Mouse (Mus musculus) limb, embryonic 13.5 days (tissue): ENCODE data around the gene Gse1. TPM values are rescaled to one million over a fixed set of nuclear protein-coding genes. Genes with fewer than 3 reads are reported as not detected.

ENCODE experiments used
- ATAC-seq: fragments of 200-750 bp; cut with Nextera tagmentation; 2 replicates; pipeline ENCODE4 v1.8.0; 2017; ENCODE audit warnings: low read depth, moderate number of reproducible peaks, moderate TSS enrichment; ENCODE audit not compliant: low FRiP score
- H3K27ac ChIP-seq: fragments of 300-500 bp; sonication (generic); 2 replicates; pipeline ENCODE4 v1.5.1; 2015; ENCODE audit warnings: inconsistent platforms, mild to moderate bottlenecking, moderate library complexity
- H3K27me3 ChIP-seq: fragments of 300-500 bp; sonication (generic); 2 replicates; pipeline ENCODE4 v1.6.1; 2015; ENCODE audit warnings: mild to moderate bottlenecking, inconsistent platforms
- H3K36me3 ChIP-seq: fragments of 300-500 bp; sonication (generic); 2 replicates; pipeline ENCODE4 v1.6.1; 2015; ENCODE audit warnings: inconsistent platforms, mild to moderate bottlenecking, moderate library complexity
- H3K4me1 ChIP-seq: fragments of 300-500 bp; sonication (generic); 2 replicates; pipeline ENCODE4 v1.6.1; 2015; ENCODE audit warnings: inconsistent platforms
- H3K4me2 ChIP-seq: fragments of 300-500 bp; sonication (generic); replicated peaks from 2 replicates; pipeline ENCODE4 v1.6.1; 2015; ENCODE audit warnings: inconsistent platforms, mild to moderate bottlenecking, moderate library complexity
- H3K4me3 ChIP-seq: fragments of 300-500 bp; sonication (generic); 2 replicates; pipeline ENCODE4 v1.5.1; 2015; ENCODE audit warnings: moderate library complexity, mild to moderate bottlenecking, inconsistent platforms
- H3K9ac ChIP-seq: fragments of 300-500 bp; sonication (generic); 2 replicates; pipeline ENCODE4 v1.6.1; 2015; ENCODE audit warnings: mild to moderate bottlenecking, inconsistent platforms
- H3K9me3 ChIP-seq: fragments of 300-500 bp; sonication (generic); 2 replicates; pipeline ENCODE4 v1.6.1; 2016; ENCODE audit warnings: inconsistent platforms
- WGBS: fragments of 180-500 bp; shearing (Covaris S2); methylation state at CpG from one replicate; pipeline ENCODE4 v1.1.7; 2015; 5-methylcytosine and 5-hydroxymethylcytosine counted together
- polyA plus RNA-seq: library from polyadenylated mRNA; unstranded; fragments of >200 nt; fragmentation: Nextera tagmentation; extraction: Ambion mirVana; gene quantifications from 2 replicates; pipeline ENCODE4 v1.2.1, GENCODE M21; 2015

The Gse1 gene
- polyA plus RNA-seq, 1 experiment from 2014 or later = 6.9 TPM

GRCm38 (mm10) chr8:120500701-120501261 is 272.5 kb downstream of the Gse1 start:
- Histone ChIP-seq H3K36me3 (no peaks in the 10 kb centered on the region), H3K4me3 (no peak overlapping the region), H3K9ac (0 out of 2 replicates have a peak overlapping the region, but pooled peaks have one; percentile 39), H3K27ac (no peak overlapping the region), H3K27me3 (peaks cover 11% of the 10 kb centered on the region; the same call in 1 of the 2 replicates), H3K4me2 (no peak overlapping the region), H3K4me1 (peaks cover 81% of the 10 kb centered on the region), H3K9me3 (no peaks in the 10 kb centered on the region)
- WGBS = 72% methylated on average over 8 of the region's 8 CpGs
- no peak for ATAC-seq

DNA sequence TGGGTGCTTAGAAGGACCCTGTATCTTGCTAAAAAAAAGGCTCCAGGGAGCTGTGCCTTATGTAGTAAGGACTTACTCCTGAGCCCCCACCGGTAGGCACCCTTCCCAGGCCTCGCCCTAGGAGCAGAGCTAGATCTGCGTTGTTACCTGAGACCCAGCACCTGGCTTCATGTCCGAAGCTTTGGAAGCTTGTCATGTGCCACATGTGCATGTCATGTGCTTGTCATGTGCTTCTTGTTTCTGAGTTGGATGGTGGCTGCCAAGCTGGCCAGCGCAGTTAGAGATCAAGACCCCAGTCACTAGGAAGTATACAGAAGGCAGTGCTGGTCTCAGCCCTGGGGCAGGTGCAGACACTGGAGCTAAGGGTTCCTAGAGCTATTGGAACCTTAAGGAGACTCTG is 273.2 kb downstream of the Gse1 start:
- 76% methylated on average over 5 of the region's 5 CpGs for WGBS
- H3K27me3 ChIP-seq = peaks cover 14% of the 10 kb centered on the region; the same call in 1 of the 2 replicates
- H3K27ac ChIP-seq = no peak overlapping the region
- H3K4me2 ChIP-seq = no peak overlapping the region
- H3K9ac ChIP-seq = no peak overlapping the region
- ATAC-seq = no peak
- no peak overlapping the region for H3K4me3 ChIP-seq
- no peaks in the 10 kb centered on the region for H3K9me3 ChIP-seq
- no peaks in the 10 kb centered on the region for H3K36me3 ChIP-seq
- H3K4me1 ChIP-seq = peaks cover 85% of the 10 kb centered on the region

DNA sequence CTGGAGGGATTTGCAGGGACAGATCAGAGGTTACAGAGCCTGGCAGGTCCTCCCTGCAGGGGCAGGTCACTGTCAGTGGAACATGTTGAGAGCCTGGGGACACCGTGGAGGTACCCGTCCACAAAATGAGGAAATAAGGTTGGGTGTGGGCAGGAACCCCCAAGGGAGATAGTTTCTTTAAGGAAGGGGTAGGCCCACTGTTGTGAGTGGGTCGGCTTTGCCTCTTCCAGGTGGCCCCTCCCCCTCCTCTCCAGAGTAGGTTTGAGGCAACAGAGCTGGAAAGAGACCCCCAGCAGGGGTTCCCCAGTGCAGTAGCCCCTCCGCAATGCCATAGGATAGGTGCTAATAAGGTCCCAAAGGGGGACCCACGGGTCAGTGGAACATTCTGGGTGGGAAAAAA is 274.2 kb downstream of the Gse1 start:
- Histone ChIP-seq H3K27ac (no peak overlapping the region), H3K4me1 (peaks cover 78% of the 10 kb centered on the region), H3K36me3 (no peaks in the 10 kb centered on the region), H3K4me2 (no peak overlapping the region), H3K4me3 (no peak overlapping the region), H3K9me3 (no peaks in the 10 kb centered on the region), H3K27me3 (peaks cover 15% of the 10 kb centered on the region; the same call in 1 of the 2 replicates), H3K9ac (no peak overlapping the region)
- WGBS = 59% methylated on average over 5 of the region's 5 CpGs
- no peak for ATAC-seq

DNA sequence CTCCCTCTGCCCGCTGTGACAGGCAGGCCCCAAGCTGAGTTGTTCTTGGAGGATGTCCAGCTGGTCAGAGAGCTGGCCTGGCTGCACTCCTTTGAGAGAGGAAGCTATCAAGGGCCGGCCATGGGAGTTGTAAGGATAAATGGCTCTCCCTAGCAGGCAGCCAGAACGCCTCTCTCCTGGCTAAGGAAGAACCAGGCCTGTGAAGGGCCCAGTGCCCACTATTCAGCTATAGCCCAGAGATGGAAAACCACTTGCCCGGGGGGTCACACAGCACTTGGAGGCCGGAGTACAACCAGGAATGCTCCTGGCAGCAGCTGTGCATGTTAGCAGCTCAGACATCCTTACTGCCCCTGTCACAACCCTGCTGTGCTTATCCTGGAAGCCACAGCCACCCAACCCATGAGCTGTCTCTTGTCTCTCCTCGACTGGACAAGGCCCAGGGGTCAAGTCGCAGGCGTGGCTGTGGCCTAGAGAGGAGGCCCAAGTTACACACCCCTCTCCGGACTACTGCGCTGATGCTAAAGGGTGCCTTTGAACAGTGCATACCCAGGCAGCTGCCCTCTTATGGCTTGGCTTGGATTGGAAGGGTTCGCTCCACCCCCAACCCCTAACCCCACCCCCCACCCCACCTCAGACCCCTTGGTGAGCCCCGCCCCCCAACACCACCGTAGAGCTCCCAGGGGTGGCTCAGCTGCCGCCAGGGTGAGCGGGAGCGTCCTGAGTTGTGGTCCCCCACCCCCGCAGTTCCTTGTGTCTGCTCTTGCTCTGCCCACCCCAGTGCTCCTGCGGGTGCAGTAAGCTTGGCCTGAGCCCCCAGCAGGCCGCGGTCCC is 276.2 kb downstream of the Gse1 start:
- H3K4me2 ChIP-seq = peak overlapping the region; percentile 61
- H3K9ac ChIP-seq = peak overlapping the region; percentile 45; the same call in 1 of the 2 replicates
- peak overlapping the region; percentile 22 for H3K4me3 ChIP-seq
- ATAC-seq = peak; percentile 20; the same call in 1 of the 2 replicates
- no peaks in the 10 kb centered on the region for H3K9me3 ChIP-seq
- peak overlapping the region; percentile 52; the same call in 1 of the 2 replicates for H3K27ac ChIP-seq
- 8% methylated on average over 20 of the region's 20 CpGs for WGBS
- no peaks in the 10 kb centered on the region for H3K36me3 ChIP-seq
- peaks cover 79% of the 10 kb centered on the region for H3K4me1 ChIP-seq
- H3K27me3 ChIP-seq = peaks cover 19% of the 10 kb centered on the region

GRCm38 (mm10) chr8:120505082-120505511 is 276.8 kb downstream of the Gse1 start:
- peak overlapping the region; percentile 45; the same call in 1 of the 2 replicates for H3K9ac ChIP-seq
- H3K36me3 ChIP-seq = no peaks in the 10 kb centered on the region
- WGBS = under 1% methylated on average over 19 of the region's 19 CpGs
- peak overlapping the region; percentile 52; the same call in 1 of the 2 replicates for H3K27ac ChIP-seq
- no peaks in the 10 kb centered on the region for H3K9me3 ChIP-seq
- H3K4me2 ChIP-seq = peak overlapping the region; percentile 61
- H3K4me1 ChIP-seq = peaks cover 86% of the 10 kb centered on the region
- peaks cover 19% of the 10 kb centered on the region for H3K27me3 ChIP-seq
- peak overlapping the region; percentile 22 for H3K4me3 ChIP-seq
- no peak for ATAC-seq

- no peaks in the 10 kb centered on the region for H3K36me3 ChIP-seq
- H3K9me3 ChIP-seq = no peaks in the 10 kb centered on the region
- H3K4me3 ChIP-seq = no peak overlapping the region
- H3K4me1 ChIP-seq = peaks cover 87% of the 10 kb centered on the region
- peak overlapping the region; percentile 61 for H3K4me2 ChIP-seq
- H3K27ac ChIP-seq = no peak overlapping the region
- H3K9ac ChIP-seq = no peak overlapping the region
- no peak for ATAC-seq
- WGBS = 12% methylated on average over 23 of the region's 23 CpGs
- peaks cover 15% of the 10 kb centered on the region for H3K27me3 ChIP-seq
These were observed 277.5 kb downstream of the Gse1 start for GRCm38 (mm10) chr8:120505619-120506310.

DNA sequence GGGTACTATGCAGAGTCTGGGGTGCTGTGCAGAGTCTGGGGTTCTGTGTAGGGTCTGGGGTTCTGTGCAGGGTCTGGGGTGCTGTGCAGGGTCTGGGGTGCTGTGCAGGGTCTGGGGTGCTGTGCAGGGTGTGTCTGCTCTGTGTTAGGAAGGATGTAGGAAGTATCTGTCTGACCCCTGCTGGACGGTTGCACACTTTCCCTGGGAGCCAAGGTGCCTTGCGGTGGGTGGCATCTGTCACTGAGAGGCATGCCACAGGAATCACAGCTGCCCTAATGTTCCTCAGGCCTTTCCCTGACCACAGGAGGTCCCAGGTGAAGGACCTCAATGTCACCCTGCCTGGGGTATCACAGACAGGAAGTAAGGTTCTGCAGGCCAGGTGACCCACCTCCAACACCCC is 278.3 kb downstream of the Gse1 start:
- H3K4me2 ChIP-seq = no peak overlapping the region
- H3K9me3 ChIP-seq = no peaks in the 10 kb centered on the region
- no peak overlapping the region for H3K4me3 ChIP-seq
- H3K9ac ChIP-seq = no peak overlapping the region
- ATAC-seq = no peak
- no peak overlapping the region for H3K27ac ChIP-seq
- WGBS = 55% methylated on average over 2 of the region's 2 CpGs
- H3K27me3 ChIP-seq = peaks cover 11% of the 10 kb centered on the region
- H3K36me3 ChIP-seq = no peaks in the 10 kb centered on the region
- peaks cover 87% of the 10 kb centered on the region for H3K4me1 ChIP-seq

DNA sequence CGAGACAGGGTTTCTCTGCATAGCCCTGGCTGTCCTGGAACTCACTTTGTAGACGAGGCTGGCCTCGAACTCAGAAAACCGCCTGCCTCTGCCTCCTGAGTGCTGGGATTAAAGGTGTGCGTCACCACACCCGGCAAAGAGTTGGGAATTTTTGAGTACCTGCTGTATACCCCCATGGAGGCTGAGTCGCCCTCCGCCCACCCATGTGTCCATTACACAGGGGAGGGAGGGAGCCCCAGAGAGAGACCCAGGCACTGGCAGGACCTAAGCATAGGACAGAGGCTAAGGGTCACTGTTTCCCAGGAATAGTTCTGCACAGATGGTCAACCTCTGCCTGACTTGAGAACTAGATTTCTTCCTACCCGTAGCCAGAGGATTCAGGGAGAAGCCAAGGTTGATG is 279.0 kb downstream of the Gse1 start:
- H3K27me3 ChIP-seq = peaks cover 11% of the 10 kb centered on the region
- 82% methylated on average over 9 of the region's 9 CpGs for WGBS
- no peak for ATAC-seq
- H3K27ac ChIP-seq = no peak overlapping the region
- H3K4me1 ChIP-seq = peaks cover 93% of the 10 kb centered on the region
- H3K9ac ChIP-seq = no peak overlapping the region
- no peak overlapping the region for H3K4me3 ChIP-seq
- H3K4me2 ChIP-seq = no peak overlapping the region
- no peaks in the 10 kb centered on the region for H3K9me3 ChIP-seq
- H3K36me3 ChIP-seq = no peaks in the 10 kb centered on the region

DNA sequence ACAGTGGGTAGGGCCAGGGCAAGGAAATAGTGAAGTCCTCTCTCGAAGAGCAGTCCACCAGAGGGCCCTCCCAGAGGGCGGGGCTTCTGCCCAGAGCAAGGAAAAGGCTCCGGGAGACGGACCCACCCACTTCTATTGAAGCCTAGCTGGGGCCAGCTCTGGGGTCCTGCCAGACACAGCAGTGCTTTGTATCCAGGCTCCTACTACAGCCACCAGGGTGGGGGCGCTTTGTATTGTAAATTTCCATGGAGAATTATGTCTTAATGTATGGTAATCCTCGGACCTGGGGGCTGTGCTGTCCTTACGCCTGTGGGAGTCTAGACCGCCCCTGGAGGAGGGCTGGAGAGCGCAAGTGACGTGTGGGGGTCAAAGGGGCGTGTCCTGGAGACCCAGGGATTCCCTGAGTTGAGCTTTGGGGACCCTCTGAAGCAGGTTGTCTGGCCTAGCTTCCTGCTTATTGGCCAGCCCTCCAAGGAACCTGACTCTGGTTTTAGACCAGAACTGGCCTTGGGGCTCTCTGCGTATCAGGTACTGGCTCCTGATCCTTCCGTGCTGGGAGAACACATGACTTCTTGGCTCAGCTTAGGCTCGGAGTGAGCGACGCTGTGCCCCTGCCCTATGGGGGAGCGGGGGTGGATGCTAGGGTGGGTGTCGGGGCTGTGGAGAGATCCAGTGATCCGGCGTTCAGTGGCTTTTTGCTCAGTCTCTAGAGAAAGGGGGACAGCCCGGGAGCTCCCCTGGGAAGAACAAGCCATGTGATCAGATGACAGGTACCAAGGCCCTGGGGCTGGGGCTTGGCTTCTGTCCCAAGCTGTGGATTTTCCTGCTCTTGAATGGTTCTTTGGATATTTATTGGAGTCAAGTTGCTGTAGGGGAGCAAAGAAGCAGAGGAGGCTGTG is 281.1 kb downstream of the Gse1 start:
- Histone ChIP-seq H3K9ac (no peak overlapping the region), H3K4me3 (peak overlapping the region; percentile 14), H3K36me3 (no peaks in the 10 kb centered on the region), H3K27me3 (peaks cover 13% of the 10 kb centered on the region), H3K9me3 (no peaks in the 10 kb centered on the region), H3K4me1 (peaks cover 93% of the 10 kb centered on the region), H3K27ac (no peak overlapping the region), H3K4me2 (peak overlapping the region; percentile 50)
- peak; percentile 20; the same call in 1 of the 2 replicates for ATAC-seq
- WGBS = 5% methylated on average over 21 of the region's 21 CpGs

DNA sequence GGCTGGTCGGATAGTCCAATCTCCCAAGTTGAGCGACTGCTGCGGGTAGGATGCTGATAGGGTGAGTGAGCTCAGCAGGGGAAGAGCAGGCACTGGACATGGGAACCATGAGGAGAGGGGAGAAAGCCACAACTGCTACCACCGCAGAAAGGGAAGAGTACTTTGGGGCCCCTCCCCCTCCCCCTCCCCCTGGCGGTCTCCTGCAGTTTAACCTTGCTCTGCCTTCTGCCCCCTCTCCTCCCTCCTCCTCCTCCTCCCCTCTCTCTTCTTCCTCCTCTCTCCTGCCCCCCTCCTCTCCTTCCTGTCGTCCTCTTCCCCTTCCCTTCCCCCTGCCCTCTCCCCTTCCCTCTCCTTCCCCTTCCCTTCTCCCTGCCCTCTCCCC is 281.8 kb downstream of the Gse1 start:
- Histone ChIP-seq H3K4me1 (peaks cover 93% of the 10 kb centered on the region), H3K27me3 (peaks cover 13% of the 10 kb centered on the region), H3K9me3 (no peaks in the 10 kb centered on the region), H3K36me3 (no peaks in the 10 kb centered on the region), H3K27ac (no peak overlapping the region), H3K4me2 (peak overlapping the region; percentile 50), H3K9ac (no peak overlapping the region), H3K4me3 (no peak overlapping the region)
- 6% methylated on average over 4 of the region's 6 CpGs for WGBS
- ATAC-seq = no peak

DNA sequence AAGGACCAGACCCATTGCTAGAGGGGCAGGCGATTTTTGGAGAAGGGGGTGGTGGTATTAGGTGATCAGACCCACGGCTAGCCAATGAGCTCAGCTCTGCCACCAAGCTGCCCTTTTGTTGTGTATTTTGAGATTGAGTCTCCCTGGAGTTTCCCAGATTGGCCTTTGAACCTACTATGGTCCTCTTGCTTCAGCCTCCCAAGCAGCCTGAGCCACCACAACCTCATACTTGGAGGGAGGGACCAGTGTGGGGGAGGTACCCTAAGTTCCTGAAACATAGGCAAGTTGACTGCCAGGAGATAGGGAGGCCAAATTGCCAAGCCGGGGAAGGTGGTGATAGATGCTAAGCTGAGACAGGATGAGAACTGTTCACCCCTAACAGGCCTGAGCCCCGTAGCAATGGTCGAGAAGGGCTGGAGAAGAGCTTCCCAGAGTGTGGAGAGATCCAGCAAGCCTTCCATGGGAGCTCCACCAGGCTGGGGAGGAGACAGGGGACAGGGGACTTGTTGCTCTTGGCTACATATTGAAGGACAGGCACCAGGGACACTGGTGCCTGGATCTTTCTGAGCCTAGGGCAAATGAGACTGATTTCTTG is 282.7 kb downstream of the Gse1 start:
- Histone ChIP-seq H3K27ac (no peak overlapping the region), H3K36me3 (no peaks in the 10 kb centered on the region), H3K27me3 (peaks cover 13% of the 10 kb centered on the region), H3K9ac (no peak overlapping the region), H3K4me3 (no peak overlapping the region), H3K9me3 (no peaks in the 10 kb centered on the region), H3K4me2 (peak overlapping the region; percentile 23; the same call in 1 of the 2 replicates), H3K4me1 (peaks cover 85% of the 10 kb centered on the region)
- 22% methylated on average over 5 of the region's 5 CpGs for WGBS
- no peak for ATAC-seq
